Mouse (Mus musculus) liver, adult 2 months (tissue): ENCODE measurements around the gene Sytl1. TPM values are rescaled to one million over a fixed set of nuclear protein-coding genes. Genes with fewer than 3 reads are reported as not detected.

Experiments
- DNase-seq: peaks from one replicate; pipeline ENCODE4 v3.0.0-alpha.2; 2011; ENCODE audit warnings: low read depth, low spot score; ENCODE audit errors: extremely low read depth
- H3K27ac ChIP-seq: fragments of 200-500 bp; replicated peaks from 2 replicates; pipeline ENCODE4 v1.5.1; 2012; ENCODE audit warnings: low read depth, mild to moderate bottlenecking, control low read depth, inconsistent platforms, low read length; ENCODE audit not compliant: insufficient read depth
- H3K27me3 ChIP-seq: fragments of 200-500 bp; 2 replicates; pipeline ENCODE4 v1.6.1; 2012; ENCODE audit warnings: mild to moderate bottlenecking, moderate library complexity, low read length, inconsistent platforms; ENCODE audit not compliant: control insufficient read depth, insufficient read depth
- H3K36me3 ChIP-seq: fragments of 200-500 bp; 2 replicates; pipeline ENCODE4 v1.6.1; 2012; ENCODE audit warnings: low read length, inconsistent platforms; ENCODE audit not compliant: control insufficient read depth, insufficient read depth
- H3K4me1 ChIP-seq: fragments of 200-500 bp; 2 replicates; pipeline ENCODE4 v1.6.1; 2011; ENCODE audit warnings: low read length; ENCODE audit not compliant: control insufficient read depth, insufficient read depth
- H3K4me3 ChIP-seq: fragments of 200-500 bp; 2 replicates; pipeline ENCODE4 v1.5.1; 2011; ENCODE audit warnings: low read depth, mild to moderate bottlenecking, control low read depth, low read length, moderate library complexity; ENCODE audit not compliant: insufficient read depth
- H3K79me2 ChIP-seq: fragments of 200-500 bp; 2 replicates; pipeline ENCODE4 v1.6.1; 2012; ENCODE audit warnings: inconsistent platforms, mild to moderate bottlenecking, low read length, moderate library complexity; ENCODE audit not compliant: control insufficient read depth, insufficient read depth
- H3K9ac ChIP-seq: fragments of 200-500 bp; 2 replicates; pipeline ENCODE4 v1.6.1; 2012; ENCODE audit warnings: low read depth, mild to moderate bottlenecking, control low read depth, inconsistent platforms, low read length
- CTCF ChIP-seq: fragments of 200-500 bp; IDR thresholded peaks from 2 replicates; pipeline ENCODE4 v1.5.1; 2011; ENCODE audit warnings: low read depth, low read length, control low read depth
- POLR2A ChIP-seq: fragments of 200-500 bp; IDR thresholded peaks from 2 replicates; pipeline ENCODE4 v1.6.1; 2011; ENCODE audit warnings: low read length, control low read depth; ENCODE audit not compliant: insufficient read depth; ENCODE audit errors: extremely low read depth
- WGBS: fragments of 180-500 bp; shearing (Covaris S2); methylation state at CpG from one replicate; pipeline ENCODE4 v1.1.7; 2018; 5-methylcytosine and 5-hydroxymethylcytosine counted together
- polyA plus RNA-seq: library from polyadenylated mRNA; depleted of rRNA; stranded (reverse); fragments of >200 nt; gene quantifications from 2 replicates; pipeline ENCODE4 v1.2.3, GENCODE M21; 2012
- total RNA-seq: library from RNA; depleted of rRNA; stranded (reverse); fragments of >200 nt; gene quantifications from 2 replicates; pipeline ENCODE4 v1.2.3, GENCODE M21; 2014

The Sytl1 gene
- total and polyA plus RNA-seq, 2 experiments: 2.9 to 4.2 TPM

DNA sequence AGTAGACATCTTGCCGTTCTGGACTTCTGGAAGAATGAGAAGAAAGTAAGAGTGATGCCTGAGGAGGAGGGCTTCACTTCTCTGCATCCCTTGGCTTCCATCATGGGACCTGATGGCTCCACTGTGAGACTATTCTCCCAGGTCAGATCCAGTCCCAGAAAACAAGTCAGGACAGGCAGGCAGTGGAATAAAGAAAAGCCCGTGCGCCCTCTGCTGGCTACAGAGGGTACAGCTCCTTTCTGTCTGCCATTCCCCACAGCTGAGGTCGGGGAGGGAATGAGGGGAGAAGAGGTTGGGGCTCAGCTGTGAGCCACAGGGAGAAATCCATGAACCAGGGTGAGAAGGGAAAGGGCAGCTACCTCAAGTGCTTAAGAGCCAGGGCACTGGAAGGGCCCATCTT lies 38.9 kb upstream of the Sytl1 start:
- WGBS: 27% methylated on average over 4 of the region's 4 CpGs
- Histone ChIP-seq H3K27ac (no peak overlapping the region), H3K79me2 (no peaks in the 10 kb centered on the region), H3K36me3 (peaks cover 34% of the 10 kb centered on the region), H3K27me3 (no peaks in the 10 kb centered on the region), H3K9ac (no peak overlapping the region), H3K4me1 (no peaks in the 10 kb centered on the region), H3K4me3 (no peak overlapping the region)
- TF ChIP-seq CTCF: peak; percentile 84
- TF ChIP-seq POLR2A: no peak
- DNase-seq: no peak

DNA sequence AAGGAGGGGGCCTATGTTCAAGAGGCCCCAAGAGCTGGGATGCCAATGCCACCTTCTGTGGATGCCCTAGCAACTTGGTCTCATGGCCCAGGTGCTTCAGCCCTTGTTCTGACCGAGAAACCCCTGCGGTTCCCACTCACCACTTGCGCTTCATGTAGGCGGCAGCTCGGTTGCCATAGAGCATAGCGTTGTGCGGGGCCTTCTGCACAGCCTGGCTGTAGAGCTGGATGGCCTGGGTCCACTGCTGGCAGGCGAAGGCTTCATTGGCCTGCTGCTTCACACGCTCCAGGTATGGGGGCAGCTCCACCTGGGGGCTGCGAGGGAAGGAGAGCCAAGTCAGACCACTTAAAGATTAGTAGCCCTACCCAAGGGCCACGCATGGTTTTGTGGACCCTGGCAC lies 37.5 kb upstream of the Sytl1 start:
- Histone ChIP-seq H3K79me2 (no peaks in the 10 kb centered on the region), H3K4me1 (no peaks in the 10 kb centered on the region), H3K27me3 (no peaks in the 10 kb centered on the region), H3K27ac (no peak overlapping the region), H3K9ac (no peak overlapping the region), H3K36me3 (peaks cover 36% of the 10 kb centered on the region), H3K4me3 (no peak overlapping the region)
- TF ChIP-seq POLR2A (no peak), CTCF (no peak)
- 94% methylated on average over 11 of the region's 11 CpGs for WGBS
- no peak for DNase-seq

DNA sequence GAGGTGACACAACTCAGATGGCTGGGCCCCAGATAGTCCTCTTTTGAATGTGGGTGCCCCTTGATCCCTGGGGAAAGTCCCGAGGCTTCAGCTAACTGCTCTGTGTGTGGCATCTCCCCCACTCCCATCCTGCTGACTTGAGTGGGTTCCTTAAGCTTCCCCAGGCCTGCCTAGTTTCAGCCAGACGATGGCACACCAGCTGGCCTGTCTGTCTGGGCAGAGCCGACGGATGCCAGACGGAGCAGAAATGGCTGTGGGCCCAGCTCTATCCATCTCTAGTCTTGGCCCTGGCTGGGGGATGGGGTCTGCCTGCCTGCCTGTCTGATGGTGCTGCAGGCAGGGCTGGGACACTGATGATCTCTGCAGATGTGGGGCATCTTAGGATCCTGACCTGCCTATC lies 36.8 kb upstream of the Sytl1 start:
- Histone ChIP-seq H3K4me3 (no peak overlapping the region), H3K9ac (no peak overlapping the region), H3K36me3 (peaks cover 35% of the 10 kb centered on the region; the same call in 1 of the 2 replicates), H3K27ac (no peak overlapping the region), H3K79me2 (no peaks in the 10 kb centered on the region), H3K4me1 (no peaks in the 10 kb centered on the region), H3K27me3 (no peaks in the 10 kb centered on the region)
- 84% methylated on average over 5 of the region's 5 CpGs for WGBS
- DNase-seq: no peak
- no peak for TF ChIP-seq POLR2A

- Histone ChIP-seq H3K79me2 (no peaks in the 10 kb centered on the region), H3K9ac (no peak overlapping the region), H3K4me1 (no peaks in the 10 kb centered on the region), H3K36me3 (peaks cover 39% of the 10 kb centered on the region; the same call in 1 of the 2 replicates), H3K27ac (no peak overlapping the region), H3K4me3 (no peak overlapping the region), H3K27me3 (no peaks in the 10 kb centered on the region)
- DNase-seq: no peak
- no peak for TF ChIP-seq POLR2A
- TF ChIP-seq CTCF: no peak
- 92% methylated on average over 12 of the region's 12 CpGs for WGBS
Measured at GRCm38 (mm10) chr4:133298516-133299365, 35.8 kb upstream of the Sytl1 start.

GRCm38 (mm10) chr4:133297801-133298238 lies 34.9 kb upstream of the Sytl1 start:
- no peak overlapping the region for H3K27ac ChIP-seq
- 20% methylated on average over 5 of the region's 5 CpGs for WGBS
- peak; percentile 24 for DNase-seq
- H3K4me3 ChIP-seq: no peak overlapping the region
- H3K27me3 ChIP-seq: no peaks in the 10 kb centered on the region
- H3K36me3 ChIP-seq: peaks cover 40% of the 10 kb centered on the region; the same call in 1 of the 2 replicates
- H3K9ac ChIP-seq: no peak overlapping the region
- no peaks in the 10 kb centered on the region for H3K79me2 ChIP-seq
- TF ChIP-seq POLR2A (no peak), CTCF (peak; percentile 96)
- H3K4me1 ChIP-seq: no peaks in the 10 kb centered on the region

- no peaks in the 10 kb centered on the region for H3K4me1 ChIP-seq
- no peak for TF ChIP-seq POLR2A
- no peak for TF ChIP-seq CTCF
- no peak overlapping the region for H3K27ac ChIP-seq
- DNase-seq: no peak
- 89% methylated on average over 10 of the region's 10 CpGs for WGBS
- H3K27me3 ChIP-seq: no peaks in the 10 kb centered on the region
- no peak overlapping the region for H3K9ac ChIP-seq
- no peaks in the 10 kb centered on the region for H3K79me2 ChIP-seq
- H3K4me3 ChIP-seq: no peak overlapping the region
- H3K36me3 ChIP-seq: peaks cover 38% of the 10 kb centered on the region; the same call in 1 of the 2 replicates
Measured at GRCm38 (mm10) chr4:133297360-133297759, 34.4 kb upstream of the Sytl1 start.
